Mouse (Mus musculus) embryonic facial prominence, embryonic 14.5 days (tissue): ENCODE data around the gene Palld. TPM values are rescaled to one million over a fixed set of nuclear protein-coding genes. Genes with fewer than 3 reads are reported as not detected.
A peak's percentile ranks its signal among the peaks of the same experiment; 100 is the strongest.

Source experiments
- ATAC-seq: fragments of 200-750 bp; cut with Nextera tagmentation; 2 replicates; pipeline ENCODE4 v1.8.0; 2017; ENCODE audit warnings: low read depth, moderate number of reproducible peaks, moderate TSS enrichment
- DNase-seq: peaks from one replicate; pipeline ENCODE4 v3.0.0-alpha.2; 2015; ENCODE audit warnings: low spot score
- H3K27ac ChIP-seq: fragments of 300-500 bp; sonication (generic); replicated peaks from 2 replicates; pipeline ENCODE4 v1.5.1; 2014; ENCODE audit warnings: low read depth, mild to moderate bottlenecking, low read length, moderate library complexity
- H3K27me3 ChIP-seq: fragments of 300-500 bp; sonication (generic); replicated peaks from 2 replicates; pipeline ENCODE4 v1.6.1; 2014; ENCODE audit warnings: low read length; ENCODE audit not compliant: control insufficient read depth, insufficient read depth
- H3K36me3 ChIP-seq: fragments of 300-500 bp; sonication (generic); 2 replicates; pipeline ENCODE4 v1.6.1; 2014; ENCODE audit warnings: low read length, mixed read lengths; ENCODE audit not compliant: control insufficient read depth, insufficient read depth
- H3K4me1 ChIP-seq: fragments of 300-500 bp; sonication (generic); 2 replicates; pipeline ENCODE4 v1.6.1; 2014; ENCODE audit warnings: antibody characterized with exemption, low read length; ENCODE audit not compliant: control insufficient read depth, insufficient read depth
- H3K4me2 ChIP-seq: fragments of 300-500 bp; sonication (generic); 2 replicates; pipeline ENCODE4 v1.6.1; 2014; ENCODE audit warnings: low read depth, mild to moderate bottlenecking, low read length, moderate library complexity, mixed read lengths
- H3K4me3 ChIP-seq: fragments of 300-500 bp; sonication (generic); 2 replicates; pipeline ENCODE4 v1.5.1; 2014; ENCODE audit warnings: low read depth, mild to moderate bottlenecking, low read length
- H3K9ac ChIP-seq: fragments of 300-500 bp; sonication (generic); 2 replicates; pipeline ENCODE4 v1.6.1; 2014; ENCODE audit warnings: low read depth, mild to moderate bottlenecking, low read length, moderate library complexity, mixed read lengths
- H3K9me3 ChIP-seq: fragments of 300-500 bp; sonication (generic); 2 replicates; pipeline ENCODE4 v1.6.1; 2016; ENCODE audit warnings: low read length; ENCODE audit not compliant: control insufficient read depth
- WGBS: fragments of 180-500 bp; shearing (Covaris S2); extraction: QIAGEN DNeasy Blood & Tissue Kit; methylation state at CpG from one replicate; pipeline ENCODE4 v1.1.7; 2014; 5-methylcytosine and 5-hydroxymethylcytosine counted together
- polyA plus RNA-seq: library from polyadenylated mRNA; unstranded; fragments of >200 nt; fragmentation: Nextera tagmentation; extraction: Ambion mirVana; gene quantifications from 2 replicates; pipeline ENCODE4 v1.2.1, GENCODE M21; 2014

Palld gene
- polyA plus RNA-seq, 1 experiment from 2014 or later = 96.3 TPM

GRCm38 (mm10) chr8:61803764-61804163 lies 98.7 kb downstream of the Palld start:
- no peak for DNase-seq
- H3K4me3 ChIP-seq = no peak overlapping the region
- H3K4me1 ChIP-seq = no peaks in the 10 kb centered on the region
- H3K9me3 ChIP-seq = no peaks in the 10 kb centered on the region
- ATAC-seq = no peak
- H3K4me2 ChIP-seq = no peak overlapping the region
- WGBS = 69% methylated on average over 2 of the region's 2 CpGs
- no peak overlapping the region for H3K9ac ChIP-seq
- H3K36me3 ChIP-seq = no peaks in the 10 kb centered on the region
- H3K27me3 ChIP-seq = no peaks in the 10 kb centered on the region
- no peak overlapping the region for H3K27ac ChIP-seq

DNA sequence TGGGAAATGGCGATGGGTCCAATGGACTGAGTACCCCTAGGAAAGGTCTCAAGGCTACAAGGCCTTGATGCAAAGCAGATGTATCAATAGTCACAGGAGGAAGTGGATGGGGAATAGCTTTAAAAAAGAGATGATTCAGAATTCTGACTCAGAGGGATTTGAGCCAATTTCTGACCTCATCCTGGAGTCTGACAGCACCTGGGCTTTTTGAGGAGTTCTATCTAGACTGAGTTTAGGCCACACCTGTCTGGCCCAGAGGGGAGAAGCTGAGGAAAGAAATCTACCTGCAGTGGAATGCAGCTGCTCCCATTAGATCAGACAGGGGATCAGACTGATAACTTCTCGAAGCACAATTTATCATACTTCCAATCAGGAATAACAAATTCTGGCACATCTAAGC lies 99.7 kb downstream of the Palld start:
- Histone ChIP-seq H3K4me3 (no peak overlapping the region), H3K4me1 (no peaks in the 10 kb centered on the region), H3K9me3 (no peaks in the 10 kb centered on the region), H3K9ac (no peak overlapping the region), H3K36me3 (no peaks in the 10 kb centered on the region), H3K27me3 (no peaks in the 10 kb centered on the region), H3K27ac (no peak overlapping the region), H3K4me2 (no peak overlapping the region)
- DNase-seq (peak; percentile 50), ATAC-seq (peak; percentile 44; the same call in 1 of the 2 replicates)
- WGBS = 52% methylated on average over 2 of the region's 2 CpGs

- WGBS = 69% methylated on average over 1 of the region's 1 CpGs
- DNase-seq = no peak
Observed at GRCm38 (mm10) chr8:61797391-61797947, 105.0 kb downstream of the Palld start.

DNA sequence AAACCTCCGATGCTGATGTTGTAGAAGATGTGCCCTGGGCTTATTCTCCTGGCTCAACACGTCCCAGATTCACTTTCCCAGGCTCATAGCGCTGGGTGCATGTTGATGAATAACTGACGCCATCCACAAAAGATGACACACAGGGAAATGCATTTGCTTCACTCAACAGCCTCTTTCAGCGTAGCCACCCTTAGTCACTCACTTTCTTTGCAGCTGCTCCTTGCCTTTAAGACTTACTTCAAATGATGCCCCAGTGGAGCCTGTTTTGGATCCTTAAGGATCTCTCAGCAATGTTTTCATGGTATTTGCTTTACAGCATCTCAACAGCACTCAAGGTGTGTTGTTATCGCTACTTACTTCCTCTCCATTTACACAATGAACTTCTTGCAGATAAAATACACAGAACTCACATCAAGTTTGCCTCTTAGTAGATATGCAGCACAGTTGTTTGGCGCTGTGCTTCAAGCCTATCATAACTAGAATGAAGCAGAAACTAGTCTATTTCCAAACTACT lies 105.9 kb downstream of the Palld start:
- H3K9ac ChIP-seq = no peak overlapping the region
- H3K27ac ChIP-seq = no peak overlapping the region
- DNase-seq = no peak
- H3K36me3 ChIP-seq = no peaks in the 10 kb centered on the region
- ATAC-seq = no peak
- WGBS = 84% methylated on average over 7 of the region's 7 CpGs
- no peaks in the 10 kb centered on the region for H3K9me3 ChIP-seq
- no peak overlapping the region for H3K4me2 ChIP-seq
- H3K4me3 ChIP-seq = no peak overlapping the region
- no peaks in the 10 kb centered on the region for H3K27me3 ChIP-seq
- no peaks in the 10 kb centered on the region for H3K4me1 ChIP-seq

More at GRCm38 (mm10) chr8:61797391-61797947, 105.0 kb downstream of the Palld start:
- Histone ChIP-seq H3K9ac (no peak overlapping the region), H3K27ac (no peak overlapping the region), H3K27me3 (no peaks in the 10 kb centered on the region), H3K36me3 (no peaks in the 10 kb centered on the region), H3K4me1 (no peaks in the 10 kb centered on the region), H3K4me2 (no peak overlapping the region), H3K9me3 (no peaks in the 10 kb centered on the region), H3K4me3 (no peak overlapping the region)
- ATAC-seq = no peak

DNA sequence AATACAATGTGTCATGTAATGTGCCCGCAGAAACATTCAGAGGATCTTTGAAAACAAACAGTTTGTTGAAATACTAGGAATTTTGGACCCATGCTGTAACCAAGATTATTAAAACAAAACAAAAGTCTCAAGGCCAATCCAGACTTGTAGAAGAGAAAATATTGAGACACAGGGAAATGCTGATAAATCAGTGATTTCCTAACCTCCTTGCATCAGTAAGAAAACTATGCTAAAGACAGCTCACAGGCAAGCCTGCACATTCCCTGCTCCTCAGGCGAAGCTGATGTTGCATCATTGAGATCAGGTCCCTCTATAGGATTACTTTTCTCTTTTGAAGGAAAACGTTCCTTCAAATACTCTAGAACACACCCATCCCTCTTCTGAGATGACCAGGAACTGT lies 112.5 kb downstream of the Palld start:
- Histone ChIP-seq H3K4me1 (no peaks in the 10 kb centered on the region), H3K36me3 (no peaks in the 10 kb centered on the region), H3K4me3 (no peak overlapping the region), H3K9ac (no peak overlapping the region), H3K4me2 (no peak overlapping the region), H3K27ac (no peak overlapping the region), H3K9me3 (no peaks in the 10 kb centered on the region), H3K27me3 (no peaks in the 10 kb centered on the region)
- ATAC-seq (no peak), DNase-seq (no peak)
- 77% methylated on average over 3 of the region's 3 CpGs for whole genome bisulfite sequencing

DNA sequence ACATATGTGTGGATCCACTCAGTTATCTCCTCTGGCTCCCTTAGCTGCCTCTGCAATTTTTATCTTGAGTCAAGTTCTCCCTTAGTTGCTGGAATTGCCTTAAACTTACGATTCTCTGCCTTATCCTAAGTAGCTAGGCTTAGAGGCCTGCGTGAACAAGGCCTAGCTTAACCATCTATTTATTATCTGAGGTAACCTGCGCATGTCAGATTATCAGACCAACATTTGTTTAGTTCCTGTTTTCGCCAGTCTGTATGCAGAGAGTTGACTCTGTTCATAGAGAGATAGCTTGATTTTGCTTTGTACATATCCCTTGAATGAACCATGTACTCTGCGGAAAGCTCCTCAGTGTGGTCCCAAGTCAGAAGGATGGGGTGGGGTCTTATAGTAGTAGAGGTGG lies 113.2 kb downstream of the Palld start:
- H3K27me3 ChIP-seq = no peaks in the 10 kb centered on the region
- H3K4me2 ChIP-seq = no peak overlapping the region
- no peak overlapping the region for H3K4me3 ChIP-seq
- H3K4me1 ChIP-seq = no peaks in the 10 kb centered on the region
- WGBS = 92% methylated on average over 5 of the region's 5 CpGs
- H3K36me3 ChIP-seq = no peaks in the 10 kb centered on the region
- no peak for DNase-seq
- no peak overlapping the region for H3K9ac ChIP-seq
- no peak for ATAC-seq
- no peaks in the 10 kb centered on the region for H3K9me3 ChIP-seq
- H3K27ac ChIP-seq = no peak overlapping the region

- no peaks in the 10 kb centered on the region for H3K27me3 ChIP-seq
- H3K9ac ChIP-seq = no peak overlapping the region
- no peak for ATAC-seq
- 84% methylated on average over 7 of the region's 7 CpGs for WGBS
- no peak for DNase-seq
- no peaks in the 10 kb centered on the region for H3K9me3 ChIP-seq
- no peaks in the 10 kb centered on the region for H3K4me1 ChIP-seq
- H3K4me3 ChIP-seq = no peak overlapping the region
- H3K36me3 ChIP-seq = no peaks in the 10 kb centered on the region
- no peak overlapping the region for H3K4me2 ChIP-seq
- no peak overlapping the region for H3K27ac ChIP-seq
Observed at GRCm38 (mm10) chr8:61782931-61783491, 119.5 kb downstream of the Palld start.

DNA sequence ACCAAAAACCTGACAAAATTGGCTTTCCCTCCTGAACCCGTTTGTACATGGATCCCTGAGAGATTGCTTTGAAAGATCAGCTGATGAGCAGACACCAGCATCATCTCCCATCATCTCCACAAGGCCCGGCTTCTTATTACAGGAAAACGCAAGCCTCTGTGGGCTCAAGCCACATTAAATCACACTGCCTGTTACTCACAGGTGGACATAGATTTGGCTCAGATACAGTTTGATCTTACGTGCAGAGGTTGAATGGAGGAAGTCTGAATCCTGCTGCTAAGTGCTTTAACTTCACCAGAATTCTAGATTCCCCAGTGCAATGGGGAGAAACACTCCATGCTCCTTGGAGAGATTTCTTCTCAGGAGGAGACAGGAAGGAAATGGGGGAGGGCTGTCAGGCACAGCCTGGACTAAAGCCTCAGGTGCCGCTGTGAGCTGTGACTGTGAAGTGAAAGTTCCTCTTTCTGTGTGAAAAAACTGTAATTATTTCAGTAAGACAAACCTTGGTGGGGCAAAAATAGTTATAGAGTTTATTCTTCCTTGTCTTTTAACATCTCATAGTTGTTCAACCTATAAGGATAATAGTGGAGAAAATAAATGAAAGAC lies 121.7 kb downstream of the Palld start:
- ATAC-seq (no peak), DNase-seq (no peak)
- peaks cover 14% of the 10 kb centered on the region for H3K4me1 ChIP-seq
- WGBS = 59% methylated on average over 5 of the region's 5 CpGs
- H3K4me2 ChIP-seq = no peak overlapping the region
- H3K9ac ChIP-seq = no peak overlapping the region
- H3K9me3 ChIP-seq = no peaks in the 10 kb centered on the region
- H3K27ac ChIP-seq = no peak overlapping the region
- no peaks in the 10 kb centered on the region for H3K27me3 ChIP-seq
- H3K4me3 ChIP-seq = no peak overlapping the region
- H3K36me3 ChIP-seq = no peaks in the 10 kb centered on the region

GRCm38 (mm10) chr8:61778194-61778593 lies 124.3 kb downstream of the Palld start:
- no peaks in the 10 kb centered on the region for H3K36me3 ChIP-seq
- DNase-seq (no peak), ATAC-seq (no peak)
- no peak overlapping the region for H3K4me3 ChIP-seq
- no peaks in the 10 kb centered on the region for H3K9me3 ChIP-seq
- H3K4me1 ChIP-seq = peaks cover 16% of the 10 kb centered on the region
- H3K4me2 ChIP-seq = no peak overlapping the region
- 90% methylated on average over 3 of the region's 3 CpGs for WGBS
- no peak overlapping the region for H3K27ac ChIP-seq
- H3K27me3 ChIP-seq = no peaks in the 10 kb centered on the region
- no peak overlapping the region for H3K9ac ChIP-seq
